Mouse (Mus musculus) left cerebral cortex, adult 11 months (tissue): ENCODE measurements around the gene Nop16.

Experiments
- DNase-seq: peaks from one replicate; pipeline ENCODE4 v3.0.0; 2022; ENCODE audit warnings: low spot score

Gene Nop16

GRCm38 (mm10) chr13:54559656-54560055, 30.2 kb downstream of the Nop16 start:
- no peak for DNase-seq

GRCm38 (mm10) chr13:54557652-54558051, 32.2 kb downstream of the Nop16 start:
- DNase-seq, result no peak

GRCm38 (mm10) chr13:54556796-54557195, 33.1 kb downstream of the Nop16 start:
- no peak for DNase-seq

- DNase-seq, result no peak
Observed at GRCm38 (mm10) chr13:54556176-54556575, 33.7 kb downstream of the Nop16 start.

GRCm38 (mm10) chr13:54548036-54548435, 41.9 kb downstream of the Nop16 start:
- DNase-seq, result no peak
